Mouse (Mus musculus): ENCODE data around the gene Tm7sf3. TPM values are rescaled to one million over a fixed set of nuclear protein-coding genes. Genes with fewer than 3 reads are reported as not detected.

The Tm7sf3 gene
- polyA plus RNA-seq (2012; fragmentation: generic; extraction: Trizol): 5.8 TPM
- long read RNA-seq, experiment 1, transcript Tm7sf3-201 (12 exons, 3,241 nt): major isoform, 24 of 29 reads
- long read RNA-seq, experiment 1, partial matches to known transcripts: 4 of 29 reads
- long read RNA-seq, experiment 1, other reads (novel, unspliced or antisense): 1 of 29 reads
- long read RNA-seq, experiment 2, transcript Tm7sf3-201 (12 exons, 3,241 nt): major isoform, 148 of 161 reads
- long read RNA-seq, experiment 2, partial matches to known transcripts: 2 of 161 reads
- long read RNA-seq, experiment 2, other reads (novel, unspliced or antisense): 11 of 161 reads

DNA sequence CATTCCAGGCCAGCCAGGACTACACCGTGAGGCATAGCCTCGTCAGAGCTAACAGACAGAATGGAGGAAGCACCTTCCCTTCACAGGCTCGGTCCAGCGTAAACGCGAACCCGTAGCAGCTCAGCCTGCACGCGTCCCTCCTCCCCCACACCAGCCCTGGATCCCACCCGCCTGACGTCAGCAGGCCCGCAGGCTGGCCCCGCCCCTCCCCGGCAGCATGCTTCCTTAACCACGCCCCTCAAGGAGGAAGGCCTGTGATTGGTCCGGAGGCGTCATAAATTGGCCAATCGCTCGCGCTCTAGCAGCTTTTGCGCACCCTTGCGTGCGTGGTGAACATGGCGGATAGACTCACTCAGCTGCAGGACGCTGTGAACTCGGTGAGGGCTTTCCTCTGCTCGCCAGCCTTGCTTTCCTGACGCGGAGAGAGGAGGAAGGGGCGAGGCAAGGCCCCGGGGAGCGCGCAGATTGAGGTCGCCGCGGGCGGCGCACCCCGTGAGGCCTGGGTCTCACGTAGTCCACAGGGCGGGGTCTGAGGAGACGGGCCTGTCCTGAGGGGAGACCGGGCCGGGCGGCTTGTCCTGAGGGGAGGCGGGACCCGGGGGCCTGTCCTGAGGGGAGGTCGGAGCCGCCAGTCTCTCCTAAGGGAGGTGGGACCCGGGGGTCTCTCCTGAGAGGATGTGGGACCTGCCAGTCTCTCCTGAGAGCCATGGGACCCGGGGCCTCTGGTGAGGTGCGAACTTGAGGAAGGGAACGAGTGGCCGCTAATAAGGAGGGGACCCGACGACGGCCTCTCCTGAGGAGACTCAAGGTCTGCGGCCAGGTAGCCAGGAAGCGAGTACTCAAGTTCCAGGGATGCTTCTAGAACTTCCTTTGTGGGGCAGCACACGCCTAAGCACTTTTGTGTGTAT, at the start of gene Tm7sf3, which contains the start of gene Med21:
TSS of gene Tm7sf3 (minus strand) at position 549 of the 908 bp plus-strand sequence.
TSS of gene Med21 (plus strand) at position 272 of the 908 bp plus-strand sequence.
- peaks cover 49% of the 10 kb centered on the region for H3K79me2 ChIP-seq (ENCODE audit: control insufficient read depth, insufficient read depth)
- peak within 1 kb of the TSS; percentile 62 for H3K4me3 ChIP-seq (ENCODE audit: insufficient read depth, poor library complexity, severe bottlenecking)
- no peaks in the 10 kb centered on the region for H3K36me3 ChIP-seq (ENCODE audit: control insufficient read depth, insufficient read depth)
- peaks cover 29% of the 10 kb centered on the region for H3K79me3 ChIP-seq (ENCODE audit: low read depth)
- peak within 1 kb of the TSS; percentile 95 for H3ac ChIP-seq (ENCODE audit: control insufficient read depth, insufficient read length, low read depth)
- TF ChIP-seq MAX (IDR thresholded peaks at IDR 0.05) (peak; percentile 81), FOSL1 (IDR thresholded peaks at IDR 0.05; ENCODE audit: insufficient read depth, low read length, poor library complexity, severe bottlenecking) (no peak)
- no peaks in the 10 kb centered on the region for H3K27me3 ChIP-seq (ENCODE audit: control insufficient read depth, insufficient read depth, insufficient read length)

DNA sequence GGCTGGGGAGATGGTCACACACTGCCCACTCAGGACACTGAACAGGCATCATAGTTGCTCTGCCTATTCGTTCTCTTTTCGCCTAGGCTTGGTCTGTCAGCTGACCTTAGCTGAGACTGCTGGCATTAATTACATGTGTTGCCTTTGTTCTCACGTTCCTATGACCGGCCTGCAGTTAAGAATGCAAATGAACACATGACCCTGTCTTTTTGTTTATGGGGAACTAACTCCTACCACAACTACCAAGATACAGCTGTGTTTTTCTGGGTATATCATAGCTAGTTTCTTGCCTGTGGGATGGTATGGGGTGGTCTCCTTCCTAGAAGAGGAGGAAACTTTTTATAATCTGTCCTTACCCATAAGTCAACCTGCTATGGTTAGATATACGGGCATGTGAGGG, 46.2 kb upstream of the Tm7sf3 start:
- Histone ChIP-seq H3K36me3 (ENCODE audit: control insufficient read depth, insufficient read depth) (no peaks in the 10 kb centered on the region), H3K79me2 (ENCODE audit: control insufficient read depth, insufficient read depth) (no peaks in the 10 kb centered on the region), H3K79me3 (ENCODE audit: low read depth) (no peaks in the 10 kb centered on the region), H3K4me3 (ENCODE audit: insufficient read depth, poor library complexity, severe bottlenecking) (no peak overlapping the region), H3K27me3 (ENCODE audit: control insufficient read depth, insufficient read depth, insufficient read length) (no peaks in the 10 kb centered on the region), H3ac (ENCODE audit: control insufficient read depth, insufficient read length, low read depth) (no peak overlapping the region)
- TF ChIP-seq CEBPB (IDR thresholded peaks at IDR 0.05; ENCODE audit: low read depth): no peak
- TF ChIP-seq MAX (IDR thresholded peaks at IDR 0.05): no peak

DNA sequence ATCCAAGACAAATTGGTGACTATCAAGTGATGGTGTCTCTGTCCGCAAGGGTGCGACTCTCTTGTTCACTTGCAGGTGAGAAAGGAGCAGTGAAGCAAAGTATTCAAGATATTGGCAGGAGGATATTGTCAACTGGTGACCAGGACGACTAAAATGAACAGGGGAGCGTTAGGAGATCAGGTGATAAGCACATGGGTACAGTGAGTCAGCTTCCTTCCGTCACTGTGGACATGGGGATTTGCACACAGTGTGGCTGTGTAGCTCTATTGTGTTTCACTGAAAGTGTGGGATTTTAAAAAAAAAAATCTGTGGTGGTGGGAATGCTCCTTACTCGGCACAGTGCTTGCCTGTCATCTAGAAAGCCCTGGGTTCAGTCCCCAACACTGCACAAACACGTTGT, 45.4 kb upstream of the Tm7sf3 start:
- Histone ChIP-seq H3ac (ENCODE audit: control insufficient read depth, insufficient read length, low read depth) (no peak overlapping the region), H3K79me2 (ENCODE audit: control insufficient read depth, insufficient read depth) (no peaks in the 10 kb centered on the region), H3K79me3 (ENCODE audit: low read depth) (no peaks in the 10 kb centered on the region), H3K27me3 (ENCODE audit: control insufficient read depth, insufficient read depth, insufficient read length) (no peaks in the 10 kb centered on the region), H3K36me3 (ENCODE audit: control insufficient read depth, insufficient read depth) (no peaks in the 10 kb centered on the region), H3K4me3 (ENCODE audit: insufficient read depth, poor library complexity, severe bottlenecking) (no peak overlapping the region)
- no peak for TF ChIP-seq MYOG (IDR thresholded peaks at IDR 0.05; ENCODE audit: control insufficient read depth, extremely low read depth, insufficient read length)
- no peak for TF ChIP-seq CEBPB (IDR thresholded peaks at IDR 0.05; ENCODE audit: low read depth)
- no peak for TF ChIP-seq MAX (IDR thresholded peaks at IDR 0.05)
- TF ChIP-seq CTCF (IDR thresholded peaks at IDR 0.05; ENCODE audit: control insufficient read depth, insufficient read depth, insufficient read length): no peak
- TF ChIP-seq USF1 (IDR thresholded peaks at IDR 0.05; ENCODE audit: low read depth): no peak
- TF ChIP-seq FOSL1 (IDR thresholded peaks at IDR 0.05; ENCODE audit: insufficient read depth, low read length, poor library complexity, severe bottlenecking): no peak
- no peak for TF ChIP-seq MYOD1 (IDR thresholded peaks at IDR 0.05; ENCODE audit: control insufficient read depth, insufficient read length, low read depth)

DNA sequence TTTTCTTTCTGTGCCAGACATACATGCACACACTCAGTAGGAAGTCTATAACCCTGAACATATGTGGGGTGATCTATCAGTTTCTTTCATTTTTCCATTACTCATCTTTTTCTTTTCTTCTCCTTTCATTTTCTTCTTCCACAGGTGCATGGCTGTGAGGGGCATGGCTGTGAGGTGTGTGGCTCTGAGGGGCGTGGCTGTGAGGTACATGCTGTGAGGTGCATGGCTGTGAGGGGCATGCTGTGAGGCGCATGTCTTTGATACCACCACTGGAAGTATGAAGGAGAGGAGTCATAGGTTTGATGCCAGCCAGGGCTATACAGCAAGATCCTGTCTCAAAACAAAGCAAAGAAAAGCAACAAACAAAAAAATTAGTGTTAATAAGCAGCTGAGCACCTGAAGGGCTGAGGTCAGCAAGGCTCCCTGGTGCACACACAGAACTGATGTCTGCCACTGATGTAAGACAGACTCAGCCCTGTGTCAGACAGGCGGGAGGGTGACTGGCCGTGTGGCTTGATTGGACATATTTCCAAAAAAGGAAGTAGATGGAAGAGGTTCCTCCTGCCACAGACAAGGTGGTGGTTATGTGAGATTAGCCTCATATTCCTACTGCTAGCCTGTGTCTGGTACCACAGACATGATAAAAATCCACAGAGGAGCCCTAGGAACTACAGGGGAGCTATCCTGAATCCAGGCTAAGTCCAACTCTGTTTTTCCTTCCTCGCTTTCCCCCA, 44.0 kb upstream of the Tm7sf3 start:
- Histone ChIP-seq H3K36me3 (ENCODE audit: control insufficient read depth, insufficient read depth) (no peaks in the 10 kb centered on the region), H3K4me3 (ENCODE audit: insufficient read depth, poor library complexity, severe bottlenecking) (no peak overlapping the region), H3ac (ENCODE audit: control insufficient read depth, insufficient read length, low read depth) (no peak overlapping the region), H3K79me3 (ENCODE audit: low read depth) (no peaks in the 10 kb centered on the region), H3K79me2 (ENCODE audit: control insufficient read depth, insufficient read depth) (no peaks in the 10 kb centered on the region), H3K27me3 (ENCODE audit: control insufficient read depth, insufficient read depth, insufficient read length) (no peaks in the 10 kb centered on the region)
- TF ChIP-seq USF1 (IDR thresholded peaks at IDR 0.05; ENCODE audit: low read depth) (no peak), CTCF (IDR thresholded peaks at IDR 0.05; ENCODE audit: control insufficient read depth, insufficient read depth, insufficient read length) (no peak), MYOD1 (IDR thresholded peaks at IDR 0.05; ENCODE audit: control insufficient read depth, insufficient read length, low read depth) (no peak), FOSL1 (IDR thresholded peaks at IDR 0.05; ENCODE audit: insufficient read depth, low read length, poor library complexity, severe bottlenecking) (no peak)

DNA sequence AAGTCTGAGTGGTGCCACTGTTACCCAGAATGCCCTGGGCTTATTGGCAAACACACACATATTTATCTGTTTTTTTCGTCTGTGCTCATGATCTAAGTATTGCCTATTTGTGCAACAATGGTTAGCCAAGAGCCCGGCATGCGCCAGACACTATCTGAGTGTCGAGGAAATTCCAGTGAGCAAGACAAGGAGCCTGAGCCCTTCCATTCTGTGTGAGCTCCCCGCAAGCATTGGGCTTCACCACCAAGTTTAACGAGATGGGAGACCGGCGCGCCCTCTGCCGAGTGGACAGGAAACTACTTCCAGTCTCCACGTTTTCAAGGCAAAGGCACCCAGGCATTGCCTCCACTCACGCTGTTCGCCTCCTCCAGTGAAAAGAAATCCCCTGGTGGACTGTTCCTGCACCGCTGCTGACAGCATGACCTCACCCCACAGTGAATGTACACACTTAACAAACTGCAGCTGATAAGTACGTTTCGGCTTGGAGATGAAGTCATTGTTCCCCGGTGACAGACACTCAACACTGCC, 43.2 kb upstream of the Tm7sf3 start:
- TF ChIP-seq MAX (IDR thresholded peaks at IDR 0.05) (no peak), USF1 (IDR thresholded peaks at IDR 0.05; ENCODE audit: low read depth) (no peak), CTCF (IDR thresholded peaks at IDR 0.05; ENCODE audit: control insufficient read depth, insufficient read depth, insufficient read length) (no peak)
- Histone ChIP-seq H3ac (ENCODE audit: control insufficient read depth, insufficient read length, low read depth) (no peak overlapping the region), H3K79me3 (ENCODE audit: low read depth) (no peaks in the 10 kb centered on the region), H3K79me2 (ENCODE audit: control insufficient read depth, insufficient read depth) (no peaks in the 10 kb centered on the region), H3K4me3 (ENCODE audit: insufficient read depth, poor library complexity, severe bottlenecking) (no peak overlapping the region), H3K27me3 (ENCODE audit: control insufficient read depth, insufficient read depth, insufficient read length) (no peaks in the 10 kb centered on the region), H3K36me3 (ENCODE audit: control insufficient read depth, insufficient read depth) (no peaks in the 10 kb centered on the region)

Data from C2C12 (cell line).